In the genomic region with DNA sequence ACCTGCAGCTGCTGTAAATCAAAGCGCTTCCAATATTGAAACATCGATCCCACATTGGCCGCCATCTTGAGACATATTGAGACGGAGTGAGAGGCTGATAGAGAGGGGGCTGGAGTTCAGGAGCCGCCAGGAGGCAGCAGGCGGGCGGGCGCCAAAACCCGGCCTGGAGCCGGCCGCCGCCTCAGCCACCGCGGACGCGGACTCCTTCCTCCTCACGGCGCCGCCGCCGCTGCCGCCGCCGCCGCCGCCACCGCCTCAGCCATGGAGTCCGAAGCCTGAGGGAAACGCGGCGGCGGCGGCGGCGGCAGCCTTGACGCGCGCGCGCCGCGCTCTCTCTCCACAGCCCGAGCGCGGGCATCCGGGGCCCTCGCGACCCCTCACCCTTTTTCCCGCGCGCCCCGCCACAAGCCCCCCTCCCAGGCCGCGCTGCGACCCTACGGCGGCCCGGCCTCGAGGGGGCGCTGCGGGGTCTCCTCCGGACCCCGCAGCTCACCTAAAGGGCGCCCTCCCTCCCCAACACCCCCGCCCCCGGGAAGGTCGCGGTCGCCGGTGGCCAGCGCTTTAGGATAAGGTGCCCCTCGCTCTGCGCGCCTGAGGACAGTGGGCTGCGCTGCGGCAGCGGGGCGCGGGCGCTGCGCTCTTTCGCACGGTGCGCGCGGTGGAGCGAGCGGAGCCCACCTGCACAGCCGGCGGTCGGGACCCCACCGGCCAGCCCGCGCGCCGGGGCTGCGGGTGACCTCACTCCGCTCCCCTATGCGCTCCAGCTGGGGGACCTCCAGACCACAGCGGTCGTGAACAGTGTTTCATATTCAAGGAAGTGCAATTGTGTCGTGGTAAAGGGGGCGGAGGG, we compare ENCODE assay signal across 7 mouse cellular contexts. TPM values are rescaled to one million over a fixed set of nuclear protein-coding genes. Genes with fewer than 3 reads are reported as not detected.
DNase-seq lines count a peak whose midpoint lies in the region; ATAC-seq lines count a peak whose summit lies in the region.

TSS of gene Cux1 (minus strand) at position 315 of the 850 bp plus-strand sequence.

- H3K4me1 ChIP-seq in embryonic facial prominence, embryonic 10.5 days = peaks cover 54% of the 10 kb centered on the region
- peaks cover 28% of the 10 kb centered on the region for H3K4me1 ChIP-seq in midbrain, embryonic 11.5 days (ENCODE audit: control insufficient read depth, insufficient read depth, low read length)

- peak within 1 kb of the TSS; percentile 98 for H3K9ac ChIP-seq in midbrain, embryonic 11.5 days (ENCODE audit: low read length)

- no peaks in the 10 kb centered on the region for H3K9me3 ChIP-seq in embryonic facial prominence, embryonic 10.5 days
- no peaks in the 10 kb centered on the region for H3K9me3 ChIP-seq in midbrain, embryonic 11.5 days (ENCODE audit: control insufficient read depth, low read length)

- peak within 1 kb of the TSS; percentile 90 for H3K4me3 ChIP-seq in embryonic facial prominence, embryonic 10.5 days
- peak within 1 kb of the TSS; percentile 98 for H3K4me3 ChIP-seq in midbrain, embryonic 11.5 days (ENCODE audit: low read depth, low read length)

- under 1% methylated on average over 103 of the region's 103 CpGs for WGBS in embryonic facial prominence, embryonic 10.5 days
- WGBS in midbrain, embryonic 11.5 days = under 1% methylated on average over 72 of the region's 103 CpGs

- peak; percentile 89 for DNase-seq in adrenal gland, postnatal 10 days
- DNase-seq in embryonic facial prominence, embryonic 10.5 days (ENCODE audit: low spot score) = peak; percentile 91
- peak; percentile 83 for DNase-seq in kidney, adult 11 months
- peak; percentile 87 for DNase-seq in left cerebral cortex, postnatal 4 days
- peak; percentile 99 for DNase-seq in midbrain, embryonic 11.5 days (ENCODE audit: low spot score, missing footprints)
- DNase-seq in skeletal muscle tissue, adult 2 months (ENCODE audit: low read depth, low spot score) = peak; percentile 63

- peaks cover 47% of the 10 kb centered on the region for H3K27me3 ChIP-seq in embryonic facial prominence, embryonic 10.5 days (replicated peaks; ENCODE audit: low read depth, poor library complexity, severe bottlenecking)
- H3K27me3 ChIP-seq in midbrain, embryonic 11.5 days (ENCODE audit: control insufficient read depth, insufficient read depth, low read length) = peaks cover 8% of the 10 kb centered on the region

- H3K36me3 ChIP-seq in embryonic facial prominence, embryonic 10.5 days (replicated peaks) = no peaks in the 10 kb centered on the region
- no peaks in the 10 kb centered on the region for H3K36me3 ChIP-seq in midbrain, embryonic 11.5 days (ENCODE audit: control insufficient read depth, insufficient read depth, low read length)

- intact Hi-C loops in left cerebral cortex, postnatal 4 days (cut with DNase I) = loop anchor here (2.0 to 5.0 kb wide), 2 partner anchors 55 to 285 kb away; no protein-coding TSS in a partner anchor

- peak; percentile 58 for ATAC-seq in granulocyte monocyte progenitor cell, adult 5-6 weeks (replicated peaks; ENCODE audit: poor library complexity, severe bottlenecking)
- peak; percentile 85 for ATAC-seq in midbrain, embryonic 11.5 days (ENCODE audit: low FRiP score)

- peak within 1 kb of the TSS; percentile 98 for H3K27ac ChIP-seq in embryonic facial prominence, embryonic 10.5 days (replicated peaks)
- peak within 1 kb of the TSS; percentile 94 for H3K27ac ChIP-seq in midbrain, embryonic 11.5 days (ENCODE audit: low read depth, low read length)

- H3K4me2 ChIP-seq in midbrain, embryonic 11.5 days = peak within 1 kb of the TSS; percentile 95

RNA-seq across cellular contexts. Expression of gene Cux1, which starts in this region (rescaled TPM):
- 10 to 100 TPM; 79.1 to 95.4 TPM for total RNA-seq in adrenal gland, postnatal 10 days (2021)
- 75.3 and 77.8 TPM in 2 replicates for polyA plus RNA-seq in embryonic facial prominence, embryonic 10.5 days (2016; fragmentation: Nextera tagmentation; extraction: Ambion mirVana)
- total RNA-seq in granulocyte monocyte progenitor cell, adult 5-6 weeks (2014; fragmentation: Nextera tagmentation) = 109 and 110 TPM in 2 replicates
- total RNA-seq in granulocyte monocyte progenitor cell, adult 5-6 weeks (2017) = 86.0 and 94.1 TPM in 2 replicates
- 100 to 1,000 TPM; 163 to 173 TPM for total RNA-seq in left cerebral cortex, postnatal 4 days (2021)
- polyA plus RNA-seq in midbrain, embryonic 11.5 days (2014; fragmentation: Nextera tagmentation; extraction: Ambion mirVana) = 117 and 130 TPM in 2 replicates

Comparison
In these comparisons a context has a peak if more than half of its experiments do, and no peak if none do; other contexts are left out.
1. Peak in every context shown above with its lines: DNase-seq, ATAC-seq, H3K4me3 ChIP-seq and H3K27ac ChIP-seq.